Mouse (Mus musculus) limb, embryonic 15.5 days (tissue): ENCODE measurements around the gene Smox. TPM values are rescaled to one million over a fixed set of nuclear protein-coding genes. Genes with fewer than 3 reads are reported as not detected.
A peak's percentile ranks its signal among the peaks of the same experiment; 100 is the strongest.

Experiments used
- ATAC-seq: fragments of 200-750 bp; cut with Nextera tagmentation; 2 replicates; pipeline ENCODE4 v1.8.0; 2017; ENCODE audit warnings: low read depth, moderate TSS enrichment; ENCODE audit not compliant: insufficient number of reproducible peaks, low FRiP score, low TSS enrichment
- H3K27ac ChIP-seq: fragments of 300-500 bp; sonication (generic); 2 replicates; pipeline ENCODE4 v1.5.1; 2015; ENCODE audit warnings: moderate library complexity, mild to moderate bottlenecking, inconsistent platforms
- H3K27me3 ChIP-seq: fragments of 300-500 bp; sonication (generic); 2 replicates; pipeline ENCODE4 v1.6.1; 2015; ENCODE audit warnings: inconsistent platforms
- H3K36me3 ChIP-seq: fragments of 300-500 bp; sonication (generic); 2 replicates; pipeline ENCODE4 v1.6.1; 2015; ENCODE audit warnings: inconsistent platforms
- H3K4me1 ChIP-seq: fragments of 300-500 bp; sonication (generic); 2 replicates; pipeline ENCODE4 v1.6.1; 2015; ENCODE audit warnings: inconsistent platforms
- H3K4me2 ChIP-seq: fragments of 300-500 bp; sonication (generic); 2 replicates; pipeline ENCODE4 v1.6.1; 2015; ENCODE audit warnings: mild to moderate bottlenecking, inconsistent platforms
- H3K4me3 ChIP-seq: fragments of 300-500 bp; sonication (generic); 2 replicates; pipeline ENCODE4 v1.5.1; 2015; ENCODE audit warnings: mild to moderate bottlenecking, inconsistent platforms
- H3K9ac ChIP-seq: fragments of 300-500 bp; sonication (generic); 2 replicates; pipeline ENCODE4 v1.6.1; 2015; ENCODE audit warnings: inconsistent platforms
- H3K9me3 ChIP-seq: fragments of 300-500 bp; sonication (generic); 2 replicates; pipeline ENCODE4 v1.6.1; 2016; ENCODE audit warnings: inconsistent platforms
- WGBS: fragments of 180-500 bp; shearing (Covaris S2); methylation state at CpG from one replicate; pipeline ENCODE4 v1.1.7; 2015; 5-methylcytosine and 5-hydroxymethylcytosine counted together
- polyA plus RNA-seq: library from polyadenylated mRNA; unstranded; fragments of >200 nt; fragmentation: Nextera tagmentation; extraction: Ambion mirVana; gene quantifications from 2 replicates; pipeline ENCODE4 v1.2.1, GENCODE M21; 2015

Smox gene
- polyA plus RNA-seq, 1 experiment from 2014 or later = 54.0 TPM

DNA sequence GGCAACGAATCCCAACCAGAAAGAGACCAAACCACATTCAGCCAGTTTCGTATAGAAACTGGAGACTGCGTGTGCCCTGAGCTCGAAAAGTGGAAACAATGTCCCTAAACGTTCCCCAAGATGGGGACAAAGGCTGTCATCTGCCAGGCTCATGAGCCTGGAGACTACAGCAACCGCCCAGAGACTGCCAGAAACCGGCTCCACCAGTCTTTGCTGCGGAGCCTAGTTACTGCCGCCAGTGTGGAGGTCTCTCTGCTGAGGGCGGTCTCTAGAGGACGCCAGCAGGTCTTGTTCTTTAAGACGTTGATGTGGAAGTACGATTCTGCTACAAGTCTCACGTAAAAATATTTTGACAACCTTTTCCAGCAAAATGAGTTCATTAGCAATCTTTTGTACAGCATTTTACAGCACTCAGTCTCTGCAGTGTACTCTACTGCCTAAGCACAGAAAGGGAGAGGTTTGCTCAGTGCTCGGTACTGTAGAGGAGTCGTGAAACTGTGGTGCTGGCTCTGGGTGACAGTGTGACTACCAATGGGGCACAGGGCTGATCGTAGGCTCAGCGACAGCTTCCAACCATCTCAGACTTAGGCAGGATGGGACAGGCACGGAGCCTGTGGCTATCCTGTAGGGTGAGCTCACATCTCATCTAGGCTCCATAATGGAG is 55.6 kb downstream of the Smox start:
- peak overlapping the region; percentile 45; the same call in 1 of the 2 replicates for H3K4me3 ChIP-seq
- H3K27ac ChIP-seq = no peak overlapping the region
- WGBS = 12% methylated on average over 19 of the region's 19 CpGs
- H3K4me1 ChIP-seq = peaks cover 17% of the 10 kb centered on the region
- no peak for ATAC-seq
- peaks cover 66% of the 10 kb centered on the region for H3K27me3 ChIP-seq
- H3K9ac ChIP-seq = no peak overlapping the region
- H3K4me2 ChIP-seq = peak overlapping the region; percentile 85
- H3K36me3 ChIP-seq = no peaks in the 10 kb centered on the region
- no peaks in the 10 kb centered on the region for H3K9me3 ChIP-seq

DNA sequence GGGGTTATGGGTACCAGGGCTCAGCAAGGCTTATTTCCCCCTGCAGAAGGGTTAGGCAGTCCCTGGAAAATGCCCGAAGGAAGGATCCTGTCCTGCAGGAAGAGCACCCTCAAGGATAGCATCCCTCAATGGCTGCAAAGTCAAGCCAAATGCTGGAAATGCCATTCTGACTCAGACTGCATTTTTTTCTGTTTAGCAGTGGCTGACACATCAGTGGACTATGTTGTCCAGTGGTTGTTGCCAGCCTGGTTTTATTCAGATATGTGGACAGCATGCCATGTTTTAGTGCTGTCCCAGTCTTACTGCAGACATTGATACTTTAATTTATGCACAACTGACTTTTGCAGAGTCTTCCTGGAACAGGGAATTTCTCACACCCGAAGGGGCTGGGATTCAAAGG is 57.0 kb downstream of the Smox start:
- WGBS = 62% methylated on average over 2 of the region's 2 CpGs
- Histone ChIP-seq H3K9me3 (no peaks in the 10 kb centered on the region), H3K9ac (no peak overlapping the region), H3K4me1 (peaks cover 17% of the 10 kb centered on the region), H3K27me3 (peaks cover 80% of the 10 kb centered on the region), H3K27ac (no peak overlapping the region), H3K4me2 (no peak overlapping the region), H3K36me3 (no peaks in the 10 kb centered on the region), H3K4me3 (no peak overlapping the region)
- ATAC-seq = no peak

DNA sequence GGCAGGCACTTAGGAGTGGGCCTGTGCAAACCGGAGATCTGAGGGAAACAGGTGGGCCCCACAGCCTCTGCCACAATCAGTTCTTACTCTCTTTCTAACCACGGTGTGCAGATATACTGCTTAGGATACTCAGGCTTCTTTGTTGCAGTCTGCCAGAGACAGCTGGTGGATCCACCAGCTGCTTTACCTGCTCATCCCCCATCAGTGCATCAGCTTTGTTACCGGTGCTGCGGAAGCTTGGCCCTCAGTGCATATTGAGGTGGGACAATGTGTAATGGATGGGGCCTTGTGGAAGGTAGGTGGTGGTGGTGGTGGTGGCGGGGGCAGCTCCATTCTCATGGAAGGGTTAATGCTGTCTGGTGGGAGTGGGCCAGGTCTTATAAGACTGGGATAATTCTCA is 57.8 kb downstream of the Smox start:
- Histone ChIP-seq H3K36me3 (no peaks in the 10 kb centered on the region), H3K27ac (no peak overlapping the region), H3K9me3 (no peaks in the 10 kb centered on the region), H3K4me2 (no peak overlapping the region), H3K27me3 (peaks cover 85% of the 10 kb centered on the region), H3K4me1 (peaks cover 17% of the 10 kb centered on the region), H3K9ac (no peak overlapping the region), H3K4me3 (no peak overlapping the region)
- 80% methylated on average over 5 of the region's 5 CpGs for WGBS
- ATAC-seq = no peak

DNA sequence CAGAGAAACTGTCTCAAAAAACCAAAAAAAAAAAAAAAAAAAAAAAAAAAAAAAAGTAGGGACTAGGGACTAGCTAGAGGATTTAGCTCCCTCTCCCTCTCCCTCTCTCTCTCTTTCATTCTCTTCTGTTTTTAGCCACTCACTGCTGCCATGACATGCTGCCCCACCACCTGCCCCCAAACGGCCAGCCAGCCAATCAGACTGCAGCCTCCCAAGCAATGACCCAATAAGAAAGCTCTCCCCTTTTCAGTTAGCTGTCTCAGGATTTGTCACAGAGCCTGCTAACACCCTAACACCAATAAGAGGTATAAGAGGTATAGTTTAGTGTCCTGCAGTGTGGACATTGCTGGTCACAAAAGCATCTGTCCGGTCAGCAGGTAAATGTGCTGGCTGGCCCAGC is 59.2 kb downstream of the Smox start:
- Histone ChIP-seq H3K27ac (no peak overlapping the region), H3K36me3 (no peaks in the 10 kb centered on the region), H3K9me3 (no peaks in the 10 kb centered on the region), H3K4me2 (no peak overlapping the region), H3K9ac (no peak overlapping the region), H3K4me3 (no peak overlapping the region), H3K27me3 (peaks cover 85% of the 10 kb centered on the region), H3K4me1 (peaks cover 17% of the 10 kb centered on the region)
- WGBS = 61% methylated on average over 2 of the region's 2 CpGs
- ATAC-seq = no peak

DNA sequence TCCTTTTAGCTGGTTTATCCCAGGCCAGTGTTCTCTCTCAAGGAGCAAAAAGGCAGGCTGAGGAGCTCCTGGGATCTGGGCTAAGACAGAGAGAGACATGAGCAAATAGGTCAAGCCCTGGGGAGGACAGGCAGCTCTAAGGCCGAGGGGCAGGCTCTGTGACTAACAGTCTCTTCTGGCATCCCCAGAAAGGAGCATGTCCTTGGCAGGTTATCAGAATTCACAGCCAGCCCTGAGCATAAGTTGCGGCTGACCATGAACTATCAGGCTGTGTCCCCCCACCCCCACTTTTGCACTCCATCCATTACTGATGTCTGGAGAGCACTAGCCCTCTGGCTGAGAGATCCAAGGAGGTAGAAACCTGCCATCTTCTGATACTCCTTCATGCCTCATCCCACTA is 59.6 kb downstream of the Smox start:
- WGBS = 52% methylated on average over 2 of the region's 2 CpGs
- Histone ChIP-seq H3K36me3 (no peaks in the 10 kb centered on the region), H3K4me3 (no peak overlapping the region), H3K9me3 (no peaks in the 10 kb centered on the region), H3K27ac (no peak overlapping the region), H3K27me3 (peaks cover 84% of the 10 kb centered on the region), H3K4me1 (peaks cover 13% of the 10 kb centered on the region), H3K9ac (no peak overlapping the region), H3K4me2 (no peak overlapping the region)
- ATAC-seq = no peak

DNA sequence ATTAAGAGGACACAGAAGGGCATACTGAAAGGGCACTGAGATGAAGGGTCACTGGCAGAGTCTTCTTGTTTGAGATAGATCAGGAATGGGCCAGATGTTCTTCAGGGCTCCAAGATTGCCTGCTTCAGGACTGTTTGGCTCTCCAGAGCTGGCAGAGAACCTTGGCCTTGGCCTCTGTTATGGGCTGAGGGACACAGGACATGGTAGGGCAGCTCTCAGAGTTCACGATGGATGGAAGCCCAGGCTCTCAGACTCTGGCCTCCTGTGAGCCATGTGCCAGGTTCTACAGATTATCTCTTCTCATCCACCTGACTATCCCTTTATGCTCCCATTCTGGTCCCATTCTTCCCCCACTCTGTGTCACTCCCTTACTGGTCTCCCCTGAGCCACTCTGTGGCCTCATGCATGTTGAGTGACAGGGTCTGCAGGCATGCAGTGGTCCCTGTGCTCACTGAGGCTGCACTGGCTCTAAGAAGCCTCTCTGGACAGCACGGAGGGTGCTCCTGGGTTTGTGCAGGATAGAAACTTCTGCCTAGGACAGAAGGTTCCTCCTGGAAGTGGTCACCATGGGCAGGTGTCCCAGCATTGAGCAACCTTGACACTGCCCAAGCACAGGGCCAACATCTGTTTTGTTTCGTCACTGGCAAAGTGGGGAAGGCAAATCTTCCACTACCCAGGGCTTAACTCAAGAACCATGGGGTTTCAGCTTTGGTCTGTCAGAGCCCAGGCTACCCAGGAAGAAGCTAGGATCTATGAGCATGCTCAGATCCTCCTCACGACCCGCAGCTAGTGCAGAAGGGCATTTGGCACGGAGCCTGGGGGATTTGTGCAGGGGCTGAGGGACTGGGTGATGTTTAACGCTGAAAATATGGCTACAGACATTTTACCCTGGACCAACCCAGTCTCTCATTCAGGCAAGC is 60.7 kb downstream of the Smox start:
- WGBS = 66% methylated on average over 7 of the region's 7 CpGs

DNA sequence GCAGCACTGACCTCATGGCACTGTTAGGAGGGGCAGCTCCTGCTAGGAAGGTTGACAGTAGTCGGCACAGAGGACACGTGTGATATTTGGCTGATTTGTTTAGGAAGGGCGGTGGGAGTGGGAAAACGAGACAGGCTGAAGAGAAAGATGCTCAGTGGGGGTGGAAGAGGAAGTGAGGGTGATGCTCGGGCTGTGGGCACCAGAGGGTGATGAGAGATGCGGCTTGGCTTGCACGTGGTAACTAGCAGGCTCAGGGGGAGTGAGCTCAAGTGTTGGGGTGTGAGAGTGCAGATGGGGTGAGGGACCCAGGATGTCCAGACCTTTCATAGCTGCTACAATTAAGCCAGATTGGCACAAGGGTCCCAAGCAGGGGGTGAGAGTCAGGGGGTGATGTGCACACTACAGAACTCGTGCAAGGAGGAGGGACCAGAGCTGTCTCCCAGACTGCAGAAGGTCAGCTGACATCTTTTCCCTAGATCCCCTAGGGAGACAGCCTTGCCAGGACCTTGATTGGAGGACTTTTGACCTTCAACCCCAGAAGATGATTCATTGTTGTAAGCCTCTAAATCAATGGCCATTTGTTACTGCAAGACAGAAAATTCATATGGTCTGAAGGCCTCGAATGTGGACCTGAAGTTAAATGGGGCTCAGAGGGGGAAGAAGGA is 61.6 kb downstream of the Smox start:
- 27% methylated on average over 9 of the region's 9 CpGs for WGBS
- no peak for ATAC-seq
- Histone ChIP-seq H3K27me3 (peaks cover 83% of the 10 kb centered on the region), H3K9ac (no peak overlapping the region), H3K4me2 (no peak overlapping the region), H3K4me3 (no peak overlapping the region), H3K4me1 (no peaks in the 10 kb centered on the region), H3K27ac (no peak overlapping the region), H3K9me3 (no peaks in the 10 kb centered on the region), H3K36me3 (no peaks in the 10 kb centered on the region)

More for the DNA sequence above, 60.7 kb downstream of the Smox start:
- Histone ChIP-seq H3K27me3 (peaks cover 83% of the 10 kb centered on the region), H3K4me3 (no peak overlapping the region), H3K36me3 (no peaks in the 10 kb centered on the region), H3K4me1 (peaks cover 4% of the 10 kb centered on the region; the same call in 1 of the 2 replicates), H3K9me3 (no peaks in the 10 kb centered on the region), H3K9ac (no peak overlapping the region), H3K27ac (no peak overlapping the region), H3K4me2 (no peak overlapping the region)
- no peak for ATAC-seq

DNA sequence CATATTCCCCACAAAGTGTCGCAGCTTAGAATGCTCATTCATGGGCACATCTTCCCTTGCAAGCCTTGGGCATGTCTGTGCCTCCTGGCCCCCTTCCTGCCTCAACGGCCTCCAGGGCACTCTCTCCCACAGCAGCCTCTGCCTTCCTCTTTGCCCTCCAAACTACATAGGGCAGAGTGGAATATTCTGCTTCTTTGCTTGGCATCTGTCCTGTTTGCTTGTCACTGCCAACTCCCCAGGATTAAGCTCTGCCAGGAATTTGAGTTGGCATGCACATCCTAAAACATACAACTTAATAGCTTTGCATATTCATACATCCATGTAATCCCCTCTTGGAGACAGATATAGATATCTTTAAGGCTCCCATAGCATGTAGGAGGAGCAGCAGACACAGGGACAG is 66.6 kb downstream of the Smox start:
- Histone ChIP-seq H3K36me3 (no peaks in the 10 kb centered on the region), H3K27ac (no peak overlapping the region), H3K4me2 (no peak overlapping the region), H3K9ac (no peak overlapping the region), H3K9me3 (no peaks in the 10 kb centered on the region), H3K4me1 (peaks cover 21% of the 10 kb centered on the region), H3K27me3 (peaks cover 88% of the 10 kb centered on the region), H3K4me3 (no peak overlapping the region)
- no peak for ATAC-seq
- WGBS = 79% methylated on average over 2 of the region's 2 CpGs

DNA sequence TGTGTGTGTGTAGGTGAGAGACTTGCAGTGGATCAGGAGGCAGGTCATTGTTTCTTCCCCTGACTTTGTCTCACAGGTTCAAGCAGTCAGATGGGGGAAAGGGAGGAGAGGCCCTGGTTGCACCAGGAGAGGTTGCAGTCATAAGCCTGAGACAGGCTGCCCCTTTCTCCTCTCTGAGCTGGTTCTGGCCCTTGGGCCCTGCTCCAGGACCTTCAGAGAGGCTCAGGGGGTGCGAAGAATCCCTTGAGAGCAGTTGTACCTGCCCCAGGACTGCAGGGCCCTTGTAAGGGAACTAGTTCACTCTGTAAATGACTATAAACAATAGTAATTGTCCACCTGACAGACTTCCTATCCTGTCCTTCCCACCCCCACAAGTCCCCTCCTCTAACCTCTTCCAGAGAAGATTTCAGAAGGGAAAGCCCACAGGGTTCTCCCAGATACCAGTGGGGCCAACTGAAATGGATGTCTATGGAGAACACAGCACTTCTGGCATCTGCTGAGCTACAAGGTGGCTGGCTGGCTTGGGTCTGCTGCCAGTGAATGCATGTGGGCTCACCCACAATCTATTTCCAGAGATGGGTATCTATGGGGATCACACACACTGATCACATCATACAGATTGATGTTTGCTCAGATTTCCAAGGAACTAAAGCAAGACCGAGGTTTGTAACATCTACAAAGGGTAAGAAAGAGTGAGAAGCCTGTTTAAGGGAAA is 69.1 kb downstream of the Smox start:
- WGBS = 49% methylated on average over 2 of the region's 2 CpGs
- H3K4me3 ChIP-seq = no peak overlapping the region

DNA sequence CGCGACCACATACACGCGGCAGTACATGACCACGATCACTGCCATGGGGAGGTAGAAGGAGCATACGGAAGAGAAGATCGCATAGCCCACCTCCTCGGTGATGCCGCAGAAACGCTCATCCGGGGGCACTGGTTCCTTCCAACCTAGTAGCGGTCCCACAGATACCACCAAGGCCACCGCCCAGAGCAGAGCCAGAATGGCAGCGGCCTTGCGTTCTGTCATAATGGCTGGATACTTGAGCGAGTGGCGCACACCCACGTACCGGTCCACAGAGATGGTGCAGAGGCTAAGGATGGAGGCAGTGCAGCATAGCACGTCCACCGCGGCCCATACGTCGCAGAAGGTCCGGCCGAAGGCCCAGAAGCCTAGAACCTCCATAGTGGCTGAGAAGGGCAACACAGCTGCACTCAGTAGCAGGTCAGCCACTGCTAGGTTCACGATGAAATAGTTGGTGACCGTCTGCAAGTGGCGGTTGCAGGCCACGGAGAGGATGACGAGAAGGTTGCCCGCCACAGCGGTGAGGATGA is 70.1 kb downstream of the Smox start:
- H3K4me3 ChIP-seq = peak overlapping the region; percentile 51
- peaks cover 90% of the 10 kb centered on the region for H3K27me3 ChIP-seq
- 4% methylated on average over 33 of the region's 33 CpGs for WGBS
- peaks cover 25% of the 10 kb centered on the region for H3K4me1 ChIP-seq
- no peaks in the 10 kb centered on the region for H3K9me3 ChIP-seq
- no peaks in the 10 kb centered on the region for H3K36me3 ChIP-seq
- no peak overlapping the region for H3K9ac ChIP-seq
- no peak overlapping the region for H3K27ac ChIP-seq
- peak overlapping the region; percentile 93 for H3K4me2 ChIP-seq
- ATAC-seq = no peak

More for the DNA sequence above, 69.1 kb downstream of the Smox start:
- Histone ChIP-seq H3K36me3 (no peaks in the 10 kb centered on the region), H3K4me2 (0 out of 2 replicates have a peak overlapping the region, but pooled peaks have one; percentile 93), H3K27me3 (peaks cover 93% of the 10 kb centered on the region), H3K27ac (no peak overlapping the region), H3K9me3 (no peaks in the 10 kb centered on the region), H3K4me1 (peaks cover 25% of the 10 kb centered on the region), H3K9ac (no peak overlapping the region)
- ATAC-seq = no peak

DNA sequence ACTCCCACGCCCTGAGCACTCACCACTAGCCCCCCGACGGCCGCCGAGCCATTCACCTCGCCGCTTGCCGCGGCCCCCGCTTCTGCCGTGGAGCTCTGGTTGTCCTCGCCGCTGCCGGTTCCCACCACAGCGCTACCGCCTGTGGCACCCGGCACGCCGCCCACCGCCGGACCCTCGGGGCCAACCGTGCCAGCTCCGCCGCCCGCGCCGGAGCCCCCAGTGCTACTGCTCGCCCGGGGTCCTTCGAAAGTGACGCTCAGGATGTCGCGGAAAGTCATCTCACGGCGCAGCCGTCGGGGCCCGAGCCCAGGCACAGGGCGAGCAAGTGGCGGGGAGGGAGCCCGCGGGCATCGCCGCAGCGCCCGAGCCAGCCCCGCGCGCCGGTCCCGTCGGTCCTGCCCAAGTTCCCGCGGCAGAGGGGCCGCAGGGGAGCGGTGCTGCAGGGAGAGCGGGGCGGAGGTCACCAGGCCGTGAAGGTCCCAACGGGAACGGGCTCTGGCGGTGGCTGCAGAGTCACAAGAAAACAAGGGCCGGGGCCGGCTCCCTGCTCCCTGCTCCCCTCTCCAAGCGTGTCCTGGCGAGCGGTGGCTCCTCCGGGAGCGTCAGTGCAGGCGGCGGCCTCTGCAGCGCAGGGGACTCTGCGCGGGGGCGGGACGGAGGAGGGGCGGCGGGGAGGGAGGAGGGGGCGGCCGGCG is 70.7 kb downstream of the Smox start, which contains the start of gene Adra1d:
Gene Adra1d, minus strand, starts transcription at position 393 of the 695 bp plus-strand sequence.
- Histone ChIP-seq H3K27ac (no peak within 1 kb of the TSS), H3K27me3 (peaks cover 84% of the 10 kb centered on the region), H3K4me1 (peaks cover 25% of the 10 kb centered on the region), H3K4me3 (peak within 1 kb of the TSS; percentile 51), H3K9me3 (no peaks in the 10 kb centered on the region), H3K36me3 (no peaks in the 10 kb centered on the region), H3K4me2 (peak within 1 kb of the TSS; percentile 93), H3K9ac (peak within 1 kb of the TSS; percentile 34)
- ATAC-seq = no peak; the same call in 1 of the 2 replicates
- WGBS = 0% methylated on average over 46 of the region's 82 CpGs
